Mouse (Mus musculus): Measurements from ENCODE around the gene Ubtf. TPM values are rescaled to one million over a fixed set of nuclear protein-coding genes. Genes with fewer than 3 reads are reported as not detected.

Ubtf gene
- polyA plus RNA-seq, 1 experiment: 80.5 TPM

DNA sequence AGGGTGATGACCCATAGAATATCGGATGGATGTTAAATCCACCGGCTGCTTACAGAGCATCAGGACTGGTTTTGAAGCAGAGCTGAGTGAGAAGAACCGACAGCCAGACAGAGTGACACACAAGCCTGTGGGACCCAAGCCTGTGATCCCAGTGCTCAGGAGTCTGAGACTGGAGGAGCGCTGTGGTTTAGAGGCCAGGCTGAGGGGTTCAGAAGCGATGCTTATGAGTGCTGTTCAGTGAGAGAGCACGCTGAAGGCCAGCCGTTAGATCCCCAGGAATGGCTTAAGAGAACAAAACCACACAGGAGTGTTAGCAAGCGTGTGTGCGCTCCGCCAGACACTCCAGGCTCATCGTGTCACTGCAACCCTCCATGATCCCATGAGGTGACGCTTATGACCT, 23.2 kb upstream of the Ubtf start:
- no peak for TF ChIP-seq POLR2A (IDR thresholded peaks at IDR 0.05; ENCODE audit: borderline replicate concordance, extremely low read depth, insufficient read depth, insufficient read length, poor library complexity, severe bottlenecking)
- TF ChIP-seq CTCF (IDR thresholded peaks at IDR 0.05; ENCODE audit: borderline replicate concordance, extremely low read depth, insufficient read depth, insufficient read length): no peak

DNA sequence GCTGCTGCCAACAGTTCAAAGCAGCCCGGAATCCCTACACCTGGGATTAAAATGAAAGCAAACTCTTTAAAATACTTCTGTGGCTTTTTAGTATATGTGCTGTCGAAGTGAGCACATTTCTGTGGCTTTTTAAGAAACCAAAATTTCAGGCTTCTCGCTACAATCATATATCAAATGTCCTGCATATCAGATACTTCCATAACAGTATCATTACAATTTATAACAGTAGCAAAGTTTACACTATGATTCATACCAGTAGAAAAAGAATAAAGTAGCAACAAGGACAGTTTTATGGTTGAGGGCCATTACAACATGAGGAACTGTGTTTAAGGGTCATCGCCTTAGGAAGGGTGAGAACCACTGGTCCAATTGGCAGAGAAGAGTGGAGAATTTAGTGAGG, 21.6 kb upstream of the Ubtf start:
- no peak for TF ChIP-seq CTCF (IDR thresholded peaks at IDR 0.05; ENCODE audit: borderline replicate concordance, extremely low read depth, insufficient read depth, insufficient read length)
- TF ChIP-seq POLR2A (IDR thresholded peaks at IDR 0.05; ENCODE audit: borderline replicate concordance, extremely low read depth, insufficient read depth, insufficient read length, poor library complexity, severe bottlenecking): no peak
- DNase-seq (ENCODE audit: low read depth): no peak

More for the DNA sequence above, 23.2 kb upstream of the Ubtf start:
- peak; percentile 15 for DNase-seq (ENCODE audit: low read depth)

DNA sequence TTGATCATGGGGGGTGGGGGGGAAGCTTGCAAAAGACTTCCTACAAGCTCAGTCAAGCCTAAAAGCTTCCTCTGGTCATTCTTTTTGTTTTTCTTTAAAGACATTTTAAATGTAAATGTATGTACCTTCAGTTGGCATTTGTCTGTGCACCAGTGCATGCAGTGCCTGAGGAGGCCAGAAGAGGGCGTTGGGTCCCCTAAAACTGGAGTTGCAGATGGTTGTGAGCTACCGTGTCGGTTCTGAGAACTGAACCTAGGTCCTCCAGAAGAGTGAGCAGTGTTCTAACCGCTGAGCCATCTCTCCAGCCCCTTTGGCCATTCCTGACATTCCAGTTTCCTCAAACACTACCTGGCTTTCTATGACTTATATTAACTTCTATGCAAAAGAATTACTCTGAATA, 20.1 kb upstream of the Ubtf start:
- TF ChIP-seq CTCF (IDR thresholded peaks at IDR 0.05; ENCODE audit: borderline replicate concordance, extremely low read depth, insufficient read depth, insufficient read length): peak; percentile 42; the same call in 1 of the 2 replicates
- no peak for TF ChIP-seq POLR2A (IDR thresholded peaks at IDR 0.05; ENCODE audit: borderline replicate concordance, extremely low read depth, insufficient read depth, insufficient read length, poor library complexity, severe bottlenecking)
- DNase-seq (ENCODE audit: low read depth): no peak

DNA sequence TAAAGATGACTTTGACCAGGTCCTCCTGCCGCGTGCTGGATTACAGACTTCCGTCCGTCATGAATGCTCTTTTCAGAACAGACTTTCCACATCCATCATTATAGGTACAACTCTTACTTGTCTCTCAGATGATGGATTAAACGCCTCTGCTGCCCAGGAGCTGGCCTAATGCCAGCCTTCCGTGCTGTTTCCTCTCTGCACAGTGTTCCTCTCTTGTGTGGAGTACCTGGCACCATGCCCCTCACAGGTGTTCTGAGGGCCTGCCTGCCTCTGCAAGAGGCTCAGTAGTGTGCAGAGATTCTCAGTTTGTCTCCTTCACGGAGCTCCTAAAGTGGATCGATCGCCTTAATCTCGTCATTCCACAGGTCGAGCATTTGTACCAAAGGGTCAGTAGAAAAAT, 19.7 kb upstream of the Ubtf start:
- peak; percentile 67 for DNase-seq (ENCODE audit: low read depth)
- TF ChIP-seq CTCF (IDR thresholded peaks at IDR 0.05; ENCODE audit: borderline replicate concordance, extremely low read depth, insufficient read depth, insufficient read length) (no peak), POLR2A (IDR thresholded peaks at IDR 0.05; ENCODE audit: borderline replicate concordance, extremely low read depth, insufficient read depth, insufficient read length, poor library complexity, severe bottlenecking) (no peak)

DNA sequence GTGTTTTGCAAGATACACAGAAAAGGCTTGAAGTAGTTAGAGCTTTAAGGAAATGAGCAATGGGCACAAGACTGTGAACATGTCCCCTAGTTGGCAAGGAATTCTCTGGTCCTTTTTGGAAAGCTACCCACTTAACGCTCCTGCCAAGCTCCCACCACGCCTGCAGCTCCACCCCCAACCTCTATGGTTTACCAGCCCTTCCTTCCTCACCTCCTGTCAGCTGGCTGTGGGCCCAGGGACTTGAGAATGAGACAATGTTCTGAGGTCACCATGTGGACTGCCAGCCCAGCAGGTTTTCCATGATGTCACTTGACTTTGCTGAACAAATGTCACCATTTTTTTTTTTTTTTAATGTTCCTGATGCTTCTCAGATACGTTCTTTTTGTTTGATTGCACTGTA, 19.0 kb upstream of the Ubtf start:
- no peak for TF ChIP-seq POLR2A (IDR thresholded peaks at IDR 0.05; ENCODE audit: borderline replicate concordance, extremely low read depth, insufficient read depth, insufficient read length, poor library complexity, severe bottlenecking)
- DNase-seq (ENCODE audit: low read depth): peak; percentile 92

DNA sequence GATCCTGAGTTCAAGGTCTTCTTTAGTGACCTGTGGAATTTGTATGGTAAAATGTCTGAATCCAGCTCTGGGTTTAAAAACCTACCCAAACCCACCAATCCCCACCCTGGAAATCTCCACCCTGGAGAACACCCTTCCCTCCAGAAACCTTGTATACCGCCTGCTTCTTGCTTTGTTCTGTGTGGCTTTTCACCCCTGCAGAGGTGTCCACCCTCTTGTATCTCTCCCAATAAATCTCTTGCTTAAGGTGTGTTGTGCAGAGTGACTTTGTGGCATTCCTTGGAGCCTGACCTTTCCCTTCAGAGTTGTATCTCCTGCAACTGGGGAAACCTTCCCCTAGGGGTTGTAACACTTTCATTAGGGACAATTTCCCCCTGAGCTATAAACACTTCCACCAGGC, 18.4 kb upstream of the Ubtf start:
- no peak for TF ChIP-seq POLR2A (IDR thresholded peaks at IDR 0.05; ENCODE audit: borderline replicate concordance, extremely low read depth, insufficient read depth, insufficient read length, poor library complexity, severe bottlenecking)
- TF ChIP-seq CTCF (IDR thresholded peaks at IDR 0.05; ENCODE audit: borderline replicate concordance, extremely low read depth, insufficient read depth, insufficient read length): no peak
- no peak for DNase-seq (ENCODE audit: low read depth)

DNA sequence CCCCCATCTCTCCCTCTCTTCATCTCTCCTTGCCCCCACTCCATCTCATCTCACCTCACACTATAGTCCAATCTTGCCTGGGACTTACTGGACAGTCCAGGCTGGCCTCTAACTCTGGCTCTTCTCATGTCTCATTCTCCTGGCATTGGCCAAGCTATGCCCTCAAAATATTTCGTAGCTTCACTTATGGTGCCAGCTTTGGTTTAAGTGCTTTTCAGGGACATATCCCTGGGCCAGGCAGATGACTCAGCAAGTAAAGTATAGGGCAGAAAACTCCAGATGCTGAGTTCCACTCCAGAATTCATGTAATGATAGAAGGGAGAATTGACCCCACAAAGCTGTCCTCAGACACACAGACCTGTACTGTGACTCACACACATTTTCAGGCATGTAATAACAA, 16.6 kb upstream of the Ubtf start:
- TF ChIP-seq POLR2A (IDR thresholded peaks at IDR 0.05; ENCODE audit: borderline replicate concordance, extremely low read depth, insufficient read depth, insufficient read length, poor library complexity, severe bottlenecking): no peak
- TF ChIP-seq CTCF (IDR thresholded peaks at IDR 0.05; ENCODE audit: borderline replicate concordance, extremely low read depth, insufficient read depth, insufficient read length): no peak
- DNase-seq (ENCODE audit: low read depth): no peak

DNA sequence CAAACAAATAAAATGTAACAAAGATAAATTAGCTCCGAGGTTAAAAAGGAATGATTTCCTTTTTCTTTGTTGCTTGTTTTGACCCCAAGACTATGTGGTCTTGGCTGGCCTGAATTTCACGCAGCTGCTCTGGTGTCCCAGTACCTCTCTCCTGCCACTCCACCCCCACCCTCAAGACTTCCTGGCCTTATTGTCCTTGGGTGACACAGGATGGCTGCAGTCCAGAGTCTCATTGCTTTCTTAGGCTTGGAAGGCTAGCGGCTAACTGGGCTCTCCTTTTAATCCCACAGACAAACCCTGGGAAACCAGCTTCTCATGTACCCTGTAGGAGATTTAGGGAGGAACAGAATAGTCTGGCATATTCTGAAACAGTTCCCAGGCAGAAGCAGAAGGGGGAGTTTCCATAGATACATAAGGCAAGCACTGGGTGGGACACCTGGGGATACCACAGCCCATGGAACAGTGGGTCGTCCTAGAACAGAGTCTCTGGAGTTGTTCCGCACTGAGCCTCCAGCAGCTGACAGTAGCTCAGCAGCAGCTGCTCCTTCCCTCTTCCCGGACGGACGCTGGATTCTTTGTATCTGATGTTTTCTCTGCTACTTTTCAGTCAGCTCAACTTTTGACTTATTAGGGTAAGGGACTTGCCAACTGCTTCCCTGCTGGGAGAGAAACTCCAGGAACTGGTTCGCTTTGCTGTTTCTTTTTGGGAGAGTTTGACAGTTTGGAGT, 15.6 kb upstream of the Ubtf start:
- no peak for TF ChIP-seq POLR2A (IDR thresholded peaks at IDR 0.05; ENCODE audit: borderline replicate concordance, extremely low read depth, insufficient read depth, insufficient read length, poor library complexity, severe bottlenecking)
- TF ChIP-seq CTCF (IDR thresholded peaks at IDR 0.05; ENCODE audit: borderline replicate concordance, extremely low read depth, insufficient read depth, insufficient read length): no peak
- DNase-seq (ENCODE audit: low read depth): peak; percentile 41

DNA sequence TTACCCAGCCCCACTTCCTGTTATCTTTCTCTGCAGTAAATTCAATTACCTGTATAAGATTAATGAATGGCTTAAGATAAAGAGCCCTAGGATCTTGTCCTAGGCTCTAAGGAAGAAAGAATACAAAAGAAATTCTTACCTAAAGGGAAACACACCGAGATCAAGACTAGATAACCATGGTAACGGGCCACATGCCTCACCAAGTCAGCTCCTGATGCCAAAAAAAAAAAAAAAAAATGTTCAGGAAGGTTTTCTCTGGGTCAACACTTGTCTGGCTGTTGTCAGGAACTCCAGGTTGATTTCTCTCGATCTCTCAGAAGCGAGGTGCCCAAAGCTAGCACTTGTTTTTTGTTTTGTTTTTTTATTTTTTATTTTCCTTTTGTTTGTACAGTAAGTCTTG, 14.5 kb upstream of the Ubtf start:
- peak; percentile 25 for DNase-seq (ENCODE audit: low read depth)
- TF ChIP-seq POLR2A (IDR thresholded peaks at IDR 0.05; ENCODE audit: borderline replicate concordance, extremely low read depth, insufficient read depth, insufficient read length, poor library complexity, severe bottlenecking): no peak
- no peak for TF ChIP-seq CTCF (IDR thresholded peaks at IDR 0.05; ENCODE audit: borderline replicate concordance, extremely low read depth, insufficient read depth, insufficient read length)

DNA sequence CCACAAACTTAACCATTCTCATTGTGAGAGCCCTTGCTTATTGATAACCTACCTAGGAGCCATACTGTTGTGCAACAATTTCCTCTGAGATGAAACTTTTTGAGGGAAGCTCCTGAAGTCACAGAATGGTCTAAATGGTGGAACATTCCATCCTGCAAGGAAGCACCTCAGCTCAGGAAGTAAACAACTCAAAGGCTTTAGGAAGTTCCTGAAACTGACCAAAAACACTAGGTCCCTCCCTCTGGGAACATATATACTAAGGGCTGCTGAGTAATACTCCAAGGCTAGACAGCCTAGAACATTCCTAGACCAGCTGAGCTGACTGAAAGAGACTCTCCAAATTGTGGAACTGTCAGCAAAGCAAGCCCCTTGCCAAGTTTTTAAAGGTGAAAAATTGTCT, 13.5 kb upstream of the Ubtf start:
- no peak for DNase-seq (ENCODE audit: low read depth)
- TF ChIP-seq CTCF (IDR thresholded peaks at IDR 0.05; ENCODE audit: borderline replicate concordance, extremely low read depth, insufficient read depth, insufficient read length) (no peak), POLR2A (IDR thresholded peaks at IDR 0.05; ENCODE audit: borderline replicate concordance, extremely low read depth, insufficient read depth, insufficient read length, poor library complexity, severe bottlenecking) (no peak)

DNA sequence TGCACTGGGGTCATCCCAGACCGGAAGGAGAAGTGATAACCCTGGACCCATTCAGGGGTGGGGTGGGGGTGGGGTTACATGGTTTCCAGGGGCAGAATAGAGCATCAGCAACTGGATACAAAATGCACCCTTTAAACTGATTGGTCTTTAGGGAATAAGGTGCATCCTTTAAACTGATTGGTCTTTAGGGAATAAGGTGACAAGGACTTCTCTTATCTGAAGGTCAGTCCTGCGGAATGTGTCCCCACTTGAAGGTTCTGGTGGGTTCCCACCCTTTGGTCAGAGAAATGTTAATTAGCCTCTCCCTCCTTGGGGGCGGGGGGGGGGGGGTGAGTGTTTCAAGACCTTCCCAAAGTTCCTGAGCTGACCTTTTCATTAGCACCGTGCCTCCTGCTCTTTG, 12.3 kb upstream of the Ubtf start:
- TF ChIP-seq CTCF (IDR thresholded peaks at IDR 0.05; ENCODE audit: borderline replicate concordance, extremely low read depth, insufficient read depth, insufficient read length) (no peak), POLR2A (IDR thresholded peaks at IDR 0.05; ENCODE audit: borderline replicate concordance, extremely low read depth, insufficient read depth, insufficient read length, poor library complexity, severe bottlenecking) (no peak)
- DNase-seq (ENCODE audit: low read depth): no peak

DNA sequence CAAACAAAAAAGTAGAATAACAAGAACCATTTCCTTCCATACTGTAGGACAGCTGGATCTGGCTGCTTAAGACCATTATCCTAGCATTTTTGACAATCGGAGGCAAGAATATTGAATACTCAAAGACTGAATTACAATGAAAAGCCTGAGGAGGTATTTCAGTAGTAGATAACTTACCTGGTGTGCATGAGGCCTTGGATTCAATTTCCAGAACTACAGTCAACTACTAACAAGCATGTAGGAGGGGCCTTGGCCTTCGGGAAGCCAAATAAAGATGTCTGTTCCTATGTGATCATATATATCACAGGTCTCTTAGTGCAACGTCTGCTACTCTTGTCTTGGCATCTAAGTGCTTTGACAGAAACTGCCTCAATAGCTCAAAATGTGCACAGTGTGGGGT, 10.5 kb upstream of the Ubtf start:
- no peak for DNase-seq (ENCODE audit: low read depth)
- TF ChIP-seq POLR2A (IDR thresholded peaks at IDR 0.05; ENCODE audit: borderline replicate concordance, extremely low read depth, insufficient read depth, insufficient read length, poor library complexity, severe bottlenecking) (no peak), CTCF (IDR thresholded peaks at IDR 0.05; ENCODE audit: borderline replicate concordance, extremely low read depth, insufficient read depth, insufficient read length) (no peak)

Measured in brain, embryonic 14.5 days (tissue).